Mouse (Mus musculus): ENCODE results near the gene Olfr320. TPM values are rescaled to one million over a fixed set of nuclear protein-coding genes. Genes with fewer than 3 reads are reported as not detected.
"Not testable (repeated sequence)": the region's sequence is repeated elsewhere in the genome, so short reads cannot be mapped to it uniquely, and the experiment has no call there.

The Olfr320 gene
- polyA plus RNA-seq, 1 experiment from 2014 or later = not detected

DNA sequence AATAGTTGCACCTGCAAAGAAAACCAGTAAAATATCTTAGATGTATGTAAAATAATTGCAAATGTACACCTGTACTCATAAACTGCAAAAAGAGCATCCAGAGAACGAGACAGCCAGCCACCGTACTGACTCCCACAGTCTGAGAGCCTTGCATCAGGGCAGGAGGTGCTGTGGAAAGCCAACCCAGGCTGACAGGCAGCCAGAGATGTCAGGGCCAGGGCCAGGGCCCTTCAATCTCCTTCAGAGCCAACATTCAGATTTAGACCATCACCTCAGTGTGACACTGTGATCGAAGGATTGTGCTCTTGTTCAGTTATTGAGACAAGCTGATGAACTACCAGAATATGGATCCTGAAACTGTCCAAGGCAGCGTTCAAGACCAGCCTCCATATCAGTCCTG lies 38.8 kb downstream of the Olfr320 start:
- H3K27ac ChIP-seq (replicated peaks in 1 of 2; ENCODE audit: control insufficient read depth in 1 of 2, insufficient read depth in 1 of 2, low read depth in 2 of 2, low read length in 2 of 2) = no peak overlapping the region
- no peak for ATAC-seq (ENCODE audit: insufficient number of reproducible peaks, insufficient read depth, low FRiP score, low read depth)
- WGBS = 79% methylated on average over 4 of the region's 4 CpGs
- no peaks in the 10 kb centered on the region for H3K9me3 ChIP-seq (ENCODE audit: control insufficient read depth, low read length)
- no peaks in the 10 kb centered on the region for H3K36me3 ChIP-seq (ENCODE audit: control insufficient read depth, insufficient read depth, low read length)
- no peak overlapping the region for H3K4me2 ChIP-seq (ENCODE audit: low read length)
- H3K27me3 ChIP-seq (ENCODE audit: control insufficient read depth, insufficient read depth, low read length) = no peaks in the 10 kb centered on the region
- H3K4me1 ChIP-seq (ENCODE audit: control insufficient read depth in 2 of 2, insufficient read depth in 2 of 2, low read length in 2 of 2) = no peaks in the 10 kb centered on the region
- no peak overlapping the region for H3K9ac ChIP-seq (ENCODE audit: low read length)
- H3K4me3 ChIP-seq (ENCODE audit: control insufficient read depth in 1 of 2, insufficient read depth in 1 of 2, low read depth in 1 of 2, low read length in 2 of 2) = no peak overlapping the region

DNA sequence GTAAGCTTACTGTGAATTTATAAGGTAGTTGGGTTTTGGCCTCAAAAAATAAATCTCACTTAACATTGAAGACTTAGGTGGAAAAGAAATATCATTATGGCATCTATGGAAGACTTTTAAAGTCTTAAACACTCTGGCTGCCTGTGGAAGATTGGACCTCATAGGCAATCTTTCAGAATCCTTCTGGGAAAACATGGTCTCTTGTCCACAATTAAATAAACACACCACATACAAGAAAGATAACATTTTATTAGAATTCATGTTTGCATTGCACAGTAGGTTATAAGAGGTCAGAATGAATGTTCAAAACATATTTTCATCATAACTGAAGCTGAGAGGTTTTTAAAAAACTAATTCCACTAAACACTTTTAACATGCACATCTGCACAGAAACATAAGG lies 43.0 kb downstream of the Olfr320 start, which contains the start of gene Olfr318:
Gene Olfr318 (minus strand): TSS at position 101 of the 400 bp plus-strand sequence.
- Histone ChIP-seq H3K27me3 (ENCODE audit: control insufficient read depth, insufficient read depth, low read length) (no peaks in the 10 kb centered on the region), H3K4me3 (ENCODE audit: control insufficient read depth in 1 of 2, insufficient read depth in 1 of 2, low read depth in 1 of 2, low read length in 2 of 2) (no peak within 1 kb of the TSS), H3K36me3 (ENCODE audit: control insufficient read depth, insufficient read depth, low read length) (no peaks in the 10 kb centered on the region), H3K27ac (replicated peaks in 1 of 2; ENCODE audit: control insufficient read depth in 1 of 2, insufficient read depth in 1 of 2, low read depth in 2 of 2, low read length in 2 of 2) (no peak within 1 kb of the TSS), H3K4me1 (ENCODE audit: control insufficient read depth in 2 of 2, insufficient read depth in 2 of 2, low read length in 2 of 2) (no peaks in the 10 kb centered on the region), H3K9ac (ENCODE audit: low read length) (no peak within 1 kb of the TSS), H3K4me2 (ENCODE audit: low read length) (no peak within 1 kb of the TSS), H3K9me3 (ENCODE audit: control insufficient read depth, low read length) (no peaks in the 10 kb centered on the region)
- no peak for ATAC-seq (ENCODE audit: insufficient number of reproducible peaks, insufficient read depth, low FRiP score, low read depth)

DNA sequence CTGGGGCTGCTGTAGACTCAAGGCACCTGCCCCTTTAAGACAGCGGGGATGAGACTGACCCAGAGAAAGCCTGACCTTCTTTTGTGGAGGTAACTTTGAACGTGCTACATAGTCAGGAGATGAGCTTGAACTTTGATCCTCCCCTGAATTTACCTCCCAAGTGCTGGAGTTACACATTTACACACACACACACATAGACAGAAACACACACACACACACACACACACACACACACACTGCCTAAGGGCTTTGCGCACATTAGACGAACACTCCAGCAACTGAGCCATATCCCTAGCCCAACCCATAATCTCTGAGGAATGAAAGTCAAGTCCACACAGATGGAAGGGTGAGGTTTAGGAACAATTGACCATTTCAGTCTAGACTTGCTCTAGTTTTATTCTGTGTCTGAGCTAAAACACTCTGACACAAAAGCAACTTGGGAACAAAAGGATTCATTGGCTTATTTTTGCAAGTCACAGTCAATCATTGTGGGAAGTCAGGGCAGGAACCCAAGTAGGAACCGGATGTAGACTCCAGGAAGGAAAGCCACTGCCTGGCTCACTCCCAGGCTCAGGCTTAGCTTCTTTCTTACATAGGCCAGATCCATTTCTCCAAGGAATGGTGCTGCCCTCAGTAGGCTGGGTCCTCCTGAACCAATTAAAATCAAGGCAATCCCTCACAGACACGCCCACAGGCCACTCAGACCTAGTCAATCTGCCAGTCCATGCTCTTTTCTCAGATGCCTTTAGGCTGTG lies 47.2 kb downstream of the Olfr320 start:
- H3K4me3 ChIP-seq (ENCODE audit: control insufficient read depth in 1 of 2, insufficient read depth in 1 of 2, low read depth in 1 of 2, low read length in 2 of 2); H3K27me3 ChIP-seq (ENCODE audit: control insufficient read depth, insufficient read depth, low read length); H3K4me1 ChIP-seq (ENCODE audit: control insufficient read depth in 2 of 2, insufficient read depth in 2 of 2, low read length in 2 of 2); H3K9me3 ChIP-seq (ENCODE audit: control insufficient read depth, low read length); H3K9ac ChIP-seq (ENCODE audit: low read length); H3K27ac ChIP-seq (replicated peaks in 1 of 2; ENCODE audit: control insufficient read depth in 1 of 2, insufficient read depth in 1 of 2, low read depth in 2 of 2, low read length in 2 of 2); ATAC-seq (ENCODE audit: insufficient number of reproducible peaks, insufficient read depth, low FRiP score, low read depth); H3K4me2 ChIP-seq (ENCODE audit: low read length); H3K36me3 ChIP-seq (ENCODE audit: control insufficient read depth, insufficient read depth, low read length): not testable (repeated sequence)
- 84% methylated on average over 6 of the region's 6 CpGs for WGBS

DNA sequence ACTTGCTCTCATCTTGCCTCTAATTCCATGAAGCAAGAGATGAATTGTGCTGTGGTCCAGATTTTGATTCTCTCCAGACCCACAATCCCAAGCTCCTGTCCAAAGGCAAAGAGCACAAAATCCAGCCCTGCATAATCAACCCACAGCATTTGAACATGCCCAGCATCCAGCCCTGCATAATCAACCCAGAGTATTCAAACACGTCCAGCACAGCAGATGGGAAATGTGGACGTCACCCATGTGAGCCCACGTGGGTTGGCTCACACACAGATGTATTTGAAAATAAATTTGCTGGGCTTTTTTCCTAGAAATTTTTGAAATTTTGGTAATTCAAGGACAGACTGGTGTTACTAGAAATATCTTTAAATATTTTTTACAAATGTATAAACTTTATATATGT lies 52.5 kb downstream of the Olfr320 start:
- H3K4me3 ChIP-seq (ENCODE audit: control insufficient read depth in 1 of 2, insufficient read depth in 1 of 2, low read depth in 1 of 2, low read length in 2 of 2) = no peak overlapping the region
- no peak overlapping the region for H3K27ac ChIP-seq (replicated peaks in 1 of 2; ENCODE audit: control insufficient read depth in 1 of 2, insufficient read depth in 1 of 2, low read depth in 2 of 2, low read length in 2 of 2)
- no peak for ATAC-seq (ENCODE audit: insufficient number of reproducible peaks, insufficient read depth, low FRiP score, low read depth)
- no peak overlapping the region for H3K9ac ChIP-seq (ENCODE audit: low read length)
- no peak overlapping the region for H3K4me2 ChIP-seq (ENCODE audit: low read length)
- no peaks in the 10 kb centered on the region for H3K27me3 ChIP-seq (ENCODE audit: control insufficient read depth, insufficient read depth, low read length)
- no peaks in the 10 kb centered on the region for H3K9me3 ChIP-seq (ENCODE audit: control insufficient read depth, low read length)
- H3K36me3 ChIP-seq (ENCODE audit: control insufficient read depth, insufficient read depth, low read length) = no peaks in the 10 kb centered on the region
- no peaks in the 10 kb centered on the region for H3K4me1 ChIP-seq (ENCODE audit: control insufficient read depth in 2 of 2, insufficient read depth in 2 of 2, low read length in 2 of 2)
- 54% methylated on average over 3 of the region's 3 CpGs for WGBS

Other genes starting within 250 kb of the Olfr320 start
- gene Gm12253, start 248.5 kb upstream of the Olfr320 start, polyA plus RNA-seq (2014; fragmentation: Nextera tagmentation; extraction: Ambion mirVana) = not detected in 2 replicates
- not detected in 2 replicates for gene Lypd9, start 228.2 kb upstream of the Olfr320 start, polyA plus RNA-seq (2014; fragmentation: Nextera tagmentation; extraction: Ambion mirVana)
- not detected in 2 replicates for gene Olfr30, start 218.8 kb upstream of the Olfr320 start, polyA plus RNA-seq (2014; fragmentation: Nextera tagmentation; extraction: Ambion mirVana)
- gene Olfr332, start 188.5 kb upstream of the Olfr320 start, polyA plus RNA-seq (2014; fragmentation: Nextera tagmentation; extraction: Ambion mirVana) = not detected in 2 replicates
- gene Olfr331, start 178.5 kb upstream of the Olfr320 start, polyA plus RNA-seq (2014; fragmentation: Nextera tagmentation; extraction: Ambion mirVana) = not detected in 2 replicates
- gene Olfr330, start 146.3 kb upstream of the Olfr320 start, polyA plus RNA-seq (2014; fragmentation: Nextera tagmentation; extraction: Ambion mirVana) = not detected in 2 replicates
- not detected in 2 replicates for gene Olfr329-ps, start 134.7 kb upstream of the Olfr320 start, polyA plus RNA-seq (2014; fragmentation: Nextera tagmentation; extraction: Ambion mirVana)
- not detected in 2 replicates for gene Olfr328, start 125.5 kb upstream of the Olfr320 start, polyA plus RNA-seq (2014; fragmentation: Nextera tagmentation; extraction: Ambion mirVana)
- not detected in 2 replicates for gene Olfr224, start 110.5 kb upstream of the Olfr320 start, polyA plus RNA-seq (2014; fragmentation: Nextera tagmentation; extraction: Ambion mirVana)
- not detected in 2 replicates for gene Olfr325, start 103.4 kb upstream of the Olfr320 start, polyA plus RNA-seq (2014; fragmentation: Nextera tagmentation; extraction: Ambion mirVana)
- gene Olfr324, start 86.0 kb upstream of the Olfr320 start, polyA plus RNA-seq (2014; fragmentation: Nextera tagmentation; extraction: Ambion mirVana) = not detected in 2 replicates
- gene 2210407C18Rik, start 65.0 kb upstream of the Olfr320 start, polyA plus RNA-seq (2014; fragmentation: Nextera tagmentation; extraction: Ambion mirVana) = not detected in 2 replicates
- not detected in 2 replicates for gene Olfr323, start 50.6 kb upstream of the Olfr320 start, polyA plus RNA-seq (2014; fragmentation: Nextera tagmentation; extraction: Ambion mirVana)
- gene Trim58, start 40.6 kb upstream of the Olfr320 start, polyA plus RNA-seq (2014; fragmentation: Nextera tagmentation; extraction: Ambion mirVana) = 0.15 TPM in 1 of 2 replicates, not detected in the other
- not detected in 2 replicates for gene Olfr322, start 22.3 kb upstream of the Olfr320 start, polyA plus RNA-seq (2014; fragmentation: Nextera tagmentation; extraction: Ambion mirVana)
- gene Olfr319, start 18.1 kb downstream of the Olfr320 start, polyA plus RNA-seq (2014; fragmentation: Nextera tagmentation; extraction: Ambion mirVana) = not detected in 2 replicates
- not detected in 2 replicates for gene Olfr318, start 42.9 kb downstream of the Olfr320 start, polyA plus RNA-seq (2014; fragmentation: Nextera tagmentation; extraction: Ambion mirVana)
- gene Olfr317, start 58.1 kb downstream of the Olfr320 start, polyA plus RNA-seq (2014; fragmentation: Nextera tagmentation; extraction: Ambion mirVana) = not detected in 2 replicates
- not detected in 2 replicates for gene Olfr316, start 71.6 kb downstream of the Olfr320 start, polyA plus RNA-seq (2014; fragmentation: Nextera tagmentation; extraction: Ambion mirVana)
- gene Olfr315, start 92.1 kb downstream of the Olfr320 start, polyA plus RNA-seq (2014; fragmentation: Nextera tagmentation; extraction: Ambion mirVana) = not detected in 2 replicates
- 0.07 TPM in 1 of 2 replicates, not detected in the other for gene Olfr314, start 101.9 kb downstream of the Olfr320 start, polyA plus RNA-seq (2014; fragmentation: Nextera tagmentation; extraction: Ambion mirVana)
- 0.39 and 0.53 TPM in 2 replicates for gene Fam183b, start 120.9 kb downstream of the Olfr320 start, polyA plus RNA-seq (2014; fragmentation: Nextera tagmentation; extraction: Ambion mirVana)
- 0.08 and 0.19 TPM in 2 replicates for gene Olfr313, start 133.9 kb downstream of the Olfr320 start, polyA plus RNA-seq (2014; fragmentation: Nextera tagmentation; extraction: Ambion mirVana)
- 0.20 and 0.27 TPM in 2 replicates for gene Olfr312, start 148.1 kb downstream of the Olfr320 start, polyA plus RNA-seq (2014; fragmentation: Nextera tagmentation; extraction: Ambion mirVana)
- 0.27 and 0.45 TPM in 2 replicates for gene Olfr311, start 158.2 kb downstream of the Olfr320 start, polyA plus RNA-seq (2014; fragmentation: Nextera tagmentation; extraction: Ambion mirVana)
- gene Gm12258, start 166.1 kb downstream of the Olfr320 start, polyA plus RNA-seq (2014; fragmentation: Nextera tagmentation; extraction: Ambion mirVana) = 4.6 and 5.5 TPM in 2 replicates
- gene 2810021J22Rik, start 186.1 kb downstream of the Olfr320 start, polyA plus RNA-seq (2014; fragmentation: Nextera tagmentation; extraction: Ambion mirVana) = 4.0 and 4.8 TPM in 2 replicates
- gene Zfp39, start 223.1 kb downstream of the Olfr320 start, polyA plus RNA-seq (2014; fragmentation: Nextera tagmentation; extraction: Ambion mirVana) = 5.3 and 6.0 TPM in 2 replicates
- 0.07 TPM in 1 of 2 replicates, not detected in the other for gene Btnl10, start 236.8 kb downstream of the Olfr320 start, polyA plus RNA-seq (2014; fragmentation: Nextera tagmentation; extraction: Ambion mirVana)